Mouse (Mus musculus): Measurements from ENCODE around the gene Mtif3. TPM values are rescaled to one million over a fixed set of nuclear protein-coding genes. Genes with fewer than 3 reads are reported as not detected.

Gene Mtif3
- polyA plus RNA-seq, 2 experiments from 2014 or later = 44.0 to 45.0 TPM

DNA sequence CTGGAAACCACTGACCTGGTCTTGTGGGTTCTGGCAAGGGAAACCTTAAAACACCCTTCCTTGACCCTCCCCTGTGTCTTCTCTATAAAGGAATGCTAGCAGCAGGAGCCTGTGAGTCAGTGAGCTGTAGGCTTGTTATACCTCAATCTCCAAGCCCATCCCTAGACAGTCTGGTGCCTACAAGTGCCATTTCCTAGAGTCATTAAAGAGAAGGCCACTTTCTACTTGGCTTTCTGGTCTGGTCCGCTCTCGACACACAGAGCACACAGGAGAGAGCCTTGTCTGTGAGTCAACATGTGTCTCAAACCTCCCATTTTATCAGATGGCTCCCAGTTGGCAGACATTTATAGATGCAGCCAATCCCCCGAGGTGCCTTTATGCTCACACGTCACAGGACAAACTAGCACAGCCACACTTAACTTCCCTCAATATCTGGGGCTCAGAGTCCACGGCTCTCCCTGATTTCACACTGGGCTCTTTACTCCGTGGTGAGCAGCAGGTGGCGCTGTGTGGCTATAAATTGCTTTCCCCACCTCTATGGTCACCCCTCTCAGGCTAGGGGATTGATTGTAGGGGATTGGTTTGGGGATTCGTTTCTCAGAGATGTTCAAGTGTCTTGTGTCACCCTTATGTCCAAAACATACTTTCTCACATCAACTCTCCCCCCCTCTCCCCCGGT, 49.4 kb downstream of the Mtif3 start:
- ATAC-seq = no peak

DNA sequence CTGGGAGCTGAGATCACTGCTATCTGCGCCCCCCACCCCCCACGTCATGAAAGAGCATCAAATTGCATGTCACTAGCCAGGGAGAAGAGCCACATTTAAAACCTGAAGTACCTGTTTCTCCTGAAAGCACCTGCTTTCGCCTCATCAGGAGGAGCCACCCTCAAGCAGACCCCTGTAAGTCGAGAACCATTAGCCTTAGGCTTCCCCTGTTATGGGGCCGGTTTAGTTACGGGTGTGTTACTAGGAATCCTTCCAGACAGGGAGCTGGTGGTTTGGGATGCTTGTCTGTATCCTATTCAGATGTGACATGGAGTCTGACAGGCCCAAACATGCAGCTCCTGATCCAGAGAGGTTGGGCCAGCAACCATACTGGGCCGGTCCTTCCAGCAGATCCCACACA, 50.2 kb downstream of the Mtif3 start:
- ATAC-seq = no peak

DNA sequence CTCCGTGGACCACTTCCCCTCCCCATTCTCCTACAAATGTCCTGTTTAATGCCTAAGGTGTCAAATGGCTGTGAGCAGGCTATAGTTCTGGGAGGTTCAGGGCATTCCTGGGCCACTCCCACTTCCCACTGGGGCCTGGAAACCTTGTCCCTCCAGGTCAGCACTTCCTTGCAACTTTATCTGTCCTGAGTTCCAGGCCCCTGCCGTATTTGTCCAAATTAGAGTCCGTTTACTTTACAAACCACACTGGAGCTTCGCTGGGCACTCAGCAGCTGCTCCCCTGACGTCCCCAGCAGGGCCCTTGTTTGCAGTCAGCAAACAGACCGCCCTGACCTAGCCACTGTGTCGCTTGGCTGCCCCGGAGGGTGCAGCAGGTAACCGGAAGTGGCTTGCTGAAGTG, 51.4 kb downstream of the Mtif3 start:
- no peak for ATAC-seq

GRCm38 (mm10) chr5:146908629-146909028, 55.0 kb downstream of the Mtif3 start:
- no peak for ATAC-seq

DNA sequence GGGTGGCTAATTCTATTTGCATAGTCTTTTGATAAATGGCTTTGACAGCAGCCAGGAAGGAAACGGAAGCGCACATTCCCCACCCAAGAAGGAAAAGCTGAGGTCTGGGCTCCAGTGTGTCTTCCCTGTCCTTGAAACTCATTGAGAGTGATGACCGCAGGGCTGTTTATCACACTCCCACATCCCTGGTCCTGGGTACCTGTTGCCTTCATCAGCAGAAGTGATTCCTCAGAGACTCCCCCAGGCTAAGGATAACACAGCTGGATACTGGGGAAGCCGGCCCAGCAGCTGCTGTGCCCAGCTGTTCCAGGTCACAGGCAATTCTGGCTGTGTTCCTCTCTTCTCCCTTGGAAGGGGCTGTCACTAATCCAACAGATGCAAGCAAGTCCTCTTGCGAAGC, 56.1 kb downstream of the Mtif3 start:
- ATAC-seq = no peak

DNA sequence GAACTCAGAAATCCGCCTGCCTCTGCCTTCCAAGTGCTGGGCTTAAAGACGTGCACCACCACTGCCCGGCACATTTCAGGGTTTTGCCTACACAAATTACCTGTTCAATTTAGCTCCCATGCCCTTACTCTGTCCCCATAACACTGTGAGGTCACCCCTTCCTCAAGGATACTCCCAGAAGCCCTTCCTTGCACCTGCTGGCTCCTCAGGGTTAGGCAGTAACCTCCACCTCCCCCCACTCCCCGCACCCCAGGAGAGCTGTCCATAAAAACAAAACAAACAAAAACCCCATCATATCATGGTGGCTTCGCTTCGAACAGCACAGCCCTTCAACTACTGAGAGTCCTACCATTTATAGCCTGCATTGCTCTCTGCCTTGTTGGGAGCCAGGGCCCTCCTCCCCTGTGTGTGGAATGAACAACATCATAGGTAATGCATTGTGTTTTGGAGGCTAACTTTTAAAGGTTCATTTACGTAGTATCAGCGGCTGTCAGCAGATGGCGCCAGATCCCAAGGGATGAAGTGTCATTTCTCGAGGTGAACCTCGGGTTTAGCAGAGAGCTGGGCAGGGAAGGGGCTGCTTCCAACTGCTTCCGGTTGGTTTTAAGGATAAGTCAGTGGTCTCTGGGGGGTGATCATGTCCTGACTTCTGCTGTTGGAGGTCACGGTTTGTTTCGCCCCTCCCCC, 58.0 kb downstream of the Mtif3 start:
- ATAC-seq = peak; percentile 61

DNA sequence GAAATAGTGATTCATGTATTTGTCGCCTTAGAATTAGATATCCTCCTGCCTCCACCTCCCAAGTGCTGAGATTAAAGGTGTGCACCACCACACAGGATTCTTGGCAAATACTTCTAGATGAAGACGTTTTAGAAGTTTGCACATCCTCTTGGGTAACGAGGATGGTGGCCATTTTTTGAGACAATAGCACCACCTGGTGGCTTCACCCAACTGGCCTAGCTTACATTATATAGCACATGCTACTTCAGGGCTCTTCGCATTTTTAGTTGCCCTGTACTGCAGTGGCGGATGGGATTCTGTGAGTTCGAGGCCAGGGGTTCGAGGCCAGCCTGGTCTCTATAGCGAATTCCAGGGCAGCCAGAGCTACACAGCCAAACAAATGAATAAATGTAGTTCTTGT, 59.2 kb downstream of the Mtif3 start:
- peak; percentile 77 for ATAC-seq

Other genes with a start within 250 kb of the Mtif3 start
- gene Usp12, start 168.8 kb downstream of the Mtif3 start, polyA plus RNA-seq (2017; shearing (Covaris generic)) = 1 to 10 TPM; 4.6 to 4.8 TPM
- gene Rpl21, start 130.9 kb downstream of the Mtif3 start, polyA plus RNA-seq (2017; shearing (Covaris generic)) = 1,000 to 10,000 TPM in 1 of 2 experiments, 100 to 1,000 TPM in 1; 720 to 1,295 TPM
- gene Rasl11a, start 118.7 kb downstream of the Mtif3 start, polyA plus RNA-seq (2017; shearing (Covaris generic)) = 1 to 10 TPM; 2.1 to 6.0 TPM
- 10 to 100 TPM; 35.6 to 46.4 TPM for gene Gtf3a, start 15.1 kb downstream of the Mtif3 start, polyA plus RNA-seq (2017; shearing (Covaris generic))
- 10 to 100 TPM; 19.3 to 24.8 TPM for gene Lnx2, start 112.8 kb upstream of the Mtif3 start, polyA plus RNA-seq (2017; shearing (Covaris generic))
- gene Polr1d, start 113.2 kb upstream of the Mtif3 start, polyA plus RNA-seq (2017; shearing (Covaris generic)) = 100 to 1,000 TPM; 179 to 194 TPM
- gene Gsx1, start 224.9 kb upstream of the Mtif3 start, polyA plus RNA-seq (2017; shearing (Covaris generic)) = not detected

Data from activated CD4-positive, CD25-positive, alpha-beta regulatory T cell, adult 4 months (primary cell).